Mouse (Mus musculus) forebrain, embryonic 13.5 days (tissue): ENCODE measurements around the gene Pde4d. TPM values are rescaled to one million over a fixed set of nuclear protein-coding genes. Genes with fewer than 3 reads are reported as not detected.
A peak's percentile ranks its signal among the peaks of the same experiment; 100 is the strongest.

Experiments used
- ATAC-seq: fragments of 200-750 bp; cut with Nextera tagmentation; 2 replicates; pipeline ENCODE4 v1.8.0; 2017
- H3K27ac ChIP-seq: fragments of 300-500 bp; sonication (generic); 2 replicates; pipeline ENCODE4 v1.5.1; 2015; ENCODE audit warnings: inconsistent platforms, mild to moderate bottlenecking, moderate library complexity
- H3K27me3 ChIP-seq: fragments of 300-500 bp; sonication (generic); 2 replicates; pipeline ENCODE4 v1.6.1; 2015; ENCODE audit warnings: mild to moderate bottlenecking, inconsistent platforms
- H3K36me3 ChIP-seq: fragments of 300-500 bp; sonication (generic); 2 replicates; pipeline ENCODE4 v1.6.1; 2015; ENCODE audit warnings: mild to moderate bottlenecking, inconsistent platforms; ENCODE audit not compliant: poor library complexity, severe bottlenecking
- H3K4me1 ChIP-seq: fragments of 300-500 bp; sonication (generic); 2 replicates; pipeline ENCODE4 v1.6.1; 2015; ENCODE audit warnings: inconsistent platforms
- H3K4me2 ChIP-seq: fragments of 300-500 bp; sonication (generic); 2 replicates; pipeline ENCODE4 v1.6.1; 2015; ENCODE audit warnings: inconsistent platforms, mild to moderate bottlenecking, moderate library complexity
- H3K4me3 ChIP-seq: fragments of 300-500 bp; sonication (generic); 2 replicates; pipeline ENCODE4 v1.5.1; 2015; ENCODE audit warnings: mild to moderate bottlenecking, inconsistent platforms
- H3K9ac ChIP-seq: fragments of 300-500 bp; sonication (generic); 2 replicates; pipeline ENCODE4 v1.6.1; 2015; ENCODE audit warnings: mild to moderate bottlenecking, inconsistent platforms
- H3K9me3 ChIP-seq: fragments of 300-500 bp; sonication (generic); replicated peaks from 2 replicates; pipeline ENCODE4 v1.6.1; 2016; ENCODE audit warnings: inconsistent platforms
- whole genome bisulfite sequencing: fragments of 180-500 bp; shearing (Covaris S2); methylation state at CpG from one replicate; pipeline ENCODE4 v1.1.7; 2015; 5-methylcytosine and 5-hydroxymethylcytosine counted together
- polyA plus RNA-seq: library from polyadenylated mRNA; unstranded; fragments of >200 nt; fragmentation: Nextera tagmentation; extraction: Ambion mirVana; gene quantifications from 2 replicates; pipeline ENCODE4 v1.2.1, GENCODE M21; 2015

Gene Pde4d
- polyA plus RNA-seq, 1 experiment from 2014 or later: 11.9 TPM

DNA sequence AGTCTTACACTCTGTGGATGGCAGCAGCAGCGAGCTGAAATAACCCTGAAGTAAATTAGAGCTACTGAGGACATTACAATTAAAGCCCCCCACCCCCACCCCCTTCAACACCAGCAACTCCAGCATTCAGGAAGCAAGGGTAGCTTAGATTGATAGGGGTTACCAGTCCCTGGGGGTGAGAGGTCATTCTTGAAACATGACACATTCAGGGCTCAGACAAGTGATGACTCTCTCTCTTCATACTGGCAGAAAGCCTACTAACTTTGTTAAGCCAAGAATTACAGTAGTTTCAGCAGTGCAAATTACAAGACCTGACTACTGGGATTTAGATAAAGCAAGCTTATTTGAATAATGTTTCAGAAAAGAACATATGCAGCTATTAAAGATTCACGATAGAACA lies 455.4 kb downstream of the Pde4d start:
- no peak overlapping the region for H3K4me3 ChIP-seq
- no peaks in the 10 kb centered on the region for H3K4me1 ChIP-seq
- no peaks in the 10 kb centered on the region for H3K36me3 ChIP-seq
- no peak overlapping the region for H3K9ac ChIP-seq
- ATAC-seq: no peak
- no peaks in the 10 kb centered on the region for H3K27me3 ChIP-seq
- H3K9me3 ChIP-seq: no peaks in the 10 kb centered on the region
- no peak overlapping the region for H3K27ac ChIP-seq
- WGBS: 56% methylated on average over 2 of the region's 2 CpGs
- no peak overlapping the region for H3K4me2 ChIP-seq

DNA sequence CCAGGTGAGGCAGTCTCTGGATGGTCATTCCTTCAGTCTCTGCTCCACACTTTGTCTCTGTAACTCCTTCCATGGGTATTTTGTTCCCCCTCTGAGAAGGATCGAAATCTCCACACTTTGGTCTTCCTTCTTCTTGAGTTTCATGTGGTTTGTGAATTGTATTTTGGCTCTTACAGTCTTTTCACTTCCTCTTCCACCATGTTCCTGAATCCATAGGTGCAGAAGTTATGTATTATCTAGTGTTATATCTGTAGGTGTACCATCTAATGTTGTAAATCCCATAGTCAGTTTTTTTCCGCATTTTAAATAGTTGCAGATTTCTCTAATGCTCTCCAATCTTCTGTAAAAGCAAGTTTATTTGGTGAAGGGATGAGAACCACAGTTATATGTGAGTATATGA lies 459.4 kb downstream of the Pde4d start:
- no peaks in the 10 kb centered on the region for H3K4me1 ChIP-seq
- H3K4me3 ChIP-seq: no peak overlapping the region
- H3K4me2 ChIP-seq: no peak overlapping the region
- H3K27ac ChIP-seq: no peak overlapping the region
- no peaks in the 10 kb centered on the region for H3K36me3 ChIP-seq
- H3K9ac ChIP-seq: no peak overlapping the region
- H3K27me3 ChIP-seq: no peaks in the 10 kb centered on the region
- no peak for ATAC-seq
- WGBS: 94% methylated on average over 2 of the region's 2 CpGs
- H3K9me3 ChIP-seq: no peaks in the 10 kb centered on the region

DNA sequence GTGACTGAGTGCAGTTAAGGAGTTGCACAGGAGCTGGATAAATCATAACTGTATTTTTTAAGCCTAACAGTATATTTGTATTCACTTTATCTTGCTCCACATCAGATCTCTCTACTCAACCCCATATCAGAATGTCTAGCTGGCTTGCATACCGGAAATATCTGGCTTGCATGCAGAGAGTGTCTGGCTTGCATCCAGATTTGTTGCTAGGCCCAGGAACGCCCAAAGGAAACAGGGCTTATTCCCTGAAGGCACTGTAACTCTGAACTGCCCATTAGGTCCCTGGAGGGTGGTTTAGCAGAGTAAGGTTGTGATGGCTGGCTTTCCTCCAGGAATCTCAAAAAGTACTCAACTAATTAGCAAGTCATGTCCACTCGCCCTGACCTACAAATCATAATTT lies 464.9 kb downstream of the Pde4d start:
- Histone ChIP-seq H3K9ac (no peak overlapping the region), H3K4me2 (no peak overlapping the region), H3K27ac (no peak overlapping the region), H3K36me3 (no peaks in the 10 kb centered on the region), H3K27me3 (no peaks in the 10 kb centered on the region), H3K4me1 (no peaks in the 10 kb centered on the region), H3K4me3 (no peak overlapping the region), H3K9me3 (no peaks in the 10 kb centered on the region)
- 66% methylated on average over 3 of the region's 3 CpGs for WGBS
- ATAC-seq: no peak

- no peak for ATAC-seq
- Histone ChIP-seq H3K4me1 (no peaks in the 10 kb centered on the region), H3K27ac (no peak overlapping the region), H3K27me3 (no peaks in the 10 kb centered on the region), H3K9ac (no peak overlapping the region), H3K36me3 (no peaks in the 10 kb centered on the region), H3K4me3 (no peak overlapping the region), H3K9me3 (no peaks in the 10 kb centered on the region), H3K4me2 (no peak overlapping the region)
- 82% methylated on average over 4 of the region's 4 CpGs for WGBS
Measured at GRCm38 (mm10) chr13:108921146-108921545, 471.4 kb downstream of the Pde4d start.

DNA sequence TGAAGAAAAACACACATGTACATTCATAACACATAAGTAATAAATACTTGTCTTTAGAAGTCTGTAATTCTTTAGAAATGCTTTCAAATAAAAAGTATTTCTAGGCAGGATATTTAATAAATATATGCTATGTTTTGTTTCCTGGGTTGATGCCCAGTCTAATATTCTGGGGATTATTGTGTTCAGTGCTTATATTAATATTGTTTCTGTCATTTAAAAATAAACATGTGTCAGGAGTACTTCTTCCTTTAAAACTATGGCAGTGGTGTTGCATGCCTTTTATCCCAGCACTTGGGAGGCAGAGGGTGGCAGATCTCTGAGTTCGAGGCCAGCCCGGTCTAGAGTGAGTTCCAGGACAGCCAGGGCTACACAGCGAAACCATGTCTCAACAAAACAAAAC lies 485.1 kb downstream of the Pde4d start:
- no peaks in the 10 kb centered on the region for H3K4me1 ChIP-seq
- 87% methylated on average over 3 of the region's 3 CpGs for WGBS
- no peak overlapping the region for H3K27ac ChIP-seq
- no peak overlapping the region for H3K4me2 ChIP-seq
- H3K27me3 ChIP-seq: no peaks in the 10 kb centered on the region
- no peaks in the 10 kb centered on the region for H3K9me3 ChIP-seq
- H3K4me3 ChIP-seq: no peak overlapping the region
- ATAC-seq: no peak
- no peak overlapping the region for H3K9ac ChIP-seq
- H3K36me3 ChIP-seq: no peaks in the 10 kb centered on the region

- no peak overlapping the region for H3K27ac ChIP-seq
- no peaks in the 10 kb centered on the region for H3K4me1 ChIP-seq
- H3K9me3 ChIP-seq: peaks cover 4% of the 10 kb centered on the region
- no peak overlapping the region for H3K4me2 ChIP-seq
- H3K4me3 ChIP-seq: no peak overlapping the region
- H3K9ac ChIP-seq: no peak overlapping the region
- no peaks in the 10 kb centered on the region for H3K27me3 ChIP-seq
- H3K36me3 ChIP-seq: no peaks in the 10 kb centered on the region
- ATAC-seq: no peak
- 86% methylated on average over 2 of the region's 2 CpGs for WGBS
Measured at GRCm38 (mm10) chr13:108937272-108937671, 487.5 kb downstream of the Pde4d start.

DNA sequence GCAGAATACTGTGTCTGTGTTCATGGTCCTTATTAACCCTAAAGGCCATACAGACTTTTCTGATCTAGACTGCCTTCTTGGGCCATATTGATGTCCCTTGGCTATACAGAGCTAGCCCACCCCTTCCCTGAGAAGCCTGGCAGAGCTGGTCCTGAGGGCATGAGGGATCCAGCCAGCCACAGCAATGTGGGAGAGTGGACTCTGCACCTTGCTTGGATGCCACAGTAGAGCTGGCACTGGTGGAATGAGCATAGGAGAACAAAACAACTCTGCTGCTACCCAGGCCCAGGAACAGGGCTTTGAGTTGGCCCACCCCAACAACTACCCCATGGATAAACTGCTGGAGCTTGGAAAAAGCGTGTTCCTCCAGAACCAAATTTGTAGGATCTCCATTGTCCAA lies 503.2 kb downstream of the Pde4d start:
- 92% methylated on average over 1 of the region's 1 CpGs for WGBS
- Histone ChIP-seq H3K4me3 (no peak overlapping the region), H3K9me3 (no peaks in the 10 kb centered on the region), H3K9ac (no peak overlapping the region), H3K4me2 (no peak overlapping the region), H3K27ac (no peak overlapping the region), H3K27me3 (no peaks in the 10 kb centered on the region), H3K4me1 (no peaks in the 10 kb centered on the region), H3K36me3 (no peaks in the 10 kb centered on the region)
- ATAC-seq: no peak

- no peak overlapping the region for H3K27ac ChIP-seq
- H3K9ac ChIP-seq: no peak overlapping the region
- no peaks in the 10 kb centered on the region for H3K4me1 ChIP-seq
- no peak overlapping the region for H3K4me3 ChIP-seq
- H3K27me3 ChIP-seq: no peaks in the 10 kb centered on the region
- H3K36me3 ChIP-seq: no peaks in the 10 kb centered on the region
- no peaks in the 10 kb centered on the region for H3K9me3 ChIP-seq
- ATAC-seq: no peak
- 84% methylated on average over 4 of the region's 4 CpGs for WGBS
- no peak overlapping the region for H3K4me2 ChIP-seq
Measured at GRCm38 (mm10) chr13:108956059-108956458, 506.3 kb downstream of the Pde4d start.

GRCm38 (mm10) chr13:108964056-108964455 lies 514.3 kb downstream of the Pde4d start:
- no peak for ATAC-seq
- Histone ChIP-seq H3K9me3 (no peaks in the 10 kb centered on the region), H3K4me1 (no peaks in the 10 kb centered on the region), H3K36me3 (no peaks in the 10 kb centered on the region), H3K9ac (no peak overlapping the region), H3K4me3 (no peak overlapping the region), H3K27ac (no peak overlapping the region), H3K4me2 (no peak overlapping the region), H3K27me3 (no peaks in the 10 kb centered on the region)
- WGBS: 88% methylated on average over 2 of the region's 2 CpGs

DNA sequence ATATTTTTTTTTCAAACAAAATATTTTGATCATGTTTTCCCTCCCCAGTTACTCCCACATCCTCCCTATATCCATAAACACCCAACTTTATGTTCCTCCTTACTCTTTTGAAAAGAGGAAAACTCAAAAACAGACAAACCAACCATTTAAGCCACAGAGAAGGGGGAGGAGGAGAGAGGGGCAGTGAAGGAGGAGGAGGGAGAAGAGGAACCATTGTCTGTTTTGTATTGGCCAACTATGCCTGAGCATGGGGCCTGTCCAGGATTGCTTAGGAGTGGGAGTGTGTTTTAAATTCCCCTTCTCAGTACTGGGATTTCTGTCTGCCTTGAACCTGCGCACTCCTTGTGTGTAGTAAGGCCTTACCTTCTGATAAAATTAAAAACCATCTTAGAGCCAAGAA lies 531.4 kb downstream of the Pde4d start:
- H3K4me3 ChIP-seq: no peak overlapping the region
- H3K4me2 ChIP-seq: no peak overlapping the region
- WGBS: 96% methylated on average over 1 of the region's 1 CpGs
- H3K27ac ChIP-seq: no peak overlapping the region
- H3K9ac ChIP-seq: no peak overlapping the region
- no peak for ATAC-seq
- H3K36me3 ChIP-seq: no peaks in the 10 kb centered on the region
- no peaks in the 10 kb centered on the region for H3K27me3 ChIP-seq
- no peaks in the 10 kb centered on the region for H3K9me3 ChIP-seq
- no peaks in the 10 kb centered on the region for H3K4me1 ChIP-seq

DNA sequence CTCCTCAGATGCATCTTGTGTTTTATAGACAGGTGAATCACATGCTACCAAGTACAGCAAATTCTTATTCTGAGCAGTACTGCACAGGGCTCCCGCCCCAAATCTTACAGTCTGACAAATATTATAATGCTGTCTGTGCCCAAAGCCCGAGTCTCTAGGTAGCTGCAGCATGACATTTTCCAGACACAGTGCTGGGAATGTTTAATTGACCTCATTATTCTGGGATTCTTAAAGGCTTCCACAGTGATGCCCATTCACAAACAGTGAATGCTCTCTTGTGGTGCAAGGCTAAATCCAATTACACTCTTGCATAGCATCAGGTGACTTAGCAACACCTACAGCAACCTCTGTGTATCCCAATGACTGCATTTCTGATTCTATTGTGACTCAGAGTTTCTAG lies 549.0 kb downstream of the Pde4d start:
- no peaks in the 10 kb centered on the region for H3K9me3 ChIP-seq
- no peaks in the 10 kb centered on the region for H3K27me3 ChIP-seq
- no peak overlapping the region for H3K4me2 ChIP-seq
- no peak overlapping the region for H3K9ac ChIP-seq
- 25% methylated on average over 2 of the region's 2 CpGs for WGBS
- 0 out of 2 replicates have a peak, but pooled peaks cover 8% of the 10 kb centered on the region for H3K4me1 ChIP-seq
- H3K36me3 ChIP-seq: no peaks in the 10 kb centered on the region
- H3K4me3 ChIP-seq: no peak overlapping the region
- peak; percentile 24; the same call in 1 of the 2 replicates for ATAC-seq
- H3K27ac ChIP-seq: no peak overlapping the region

GRCm38 (mm10) chr13:109024703-109025102 lies 575.0 kb downstream of the Pde4d start:
- H3K9ac ChIP-seq: no peak overlapping the region
- H3K4me2 ChIP-seq: no peak overlapping the region
- ATAC-seq: peak; percentile 27; the same call in 1 of the 2 replicates
- no peaks in the 10 kb centered on the region for H3K36me3 ChIP-seq
- no peak overlapping the region for H3K4me3 ChIP-seq
- no peaks in the 10 kb centered on the region for H3K9me3 ChIP-seq
- H3K4me1 ChIP-seq: no peaks in the 10 kb centered on the region
- no peak overlapping the region for H3K27ac ChIP-seq
- 14% methylated on average over 1 of the region's 1 CpGs for WGBS
- no peaks in the 10 kb centered on the region for H3K27me3 ChIP-seq

GRCm38 (mm10) chr13:109047126-109047525 lies 597.4 kb downstream of the Pde4d start:
- H3K4me2 ChIP-seq: no peak overlapping the region
- 57% methylated on average over 7 of the region's 7 CpGs for WGBS
- ATAC-seq: peak; percentile 30; the same call in 1 of the 2 replicates

More at GRCm38 (mm10) chr13:109047126-109047525, 597.4 kb downstream of the Pde4d start:
- no peaks in the 10 kb centered on the region for H3K9me3 ChIP-seq
- H3K4me1 ChIP-seq: peaks cover 5% of the 10 kb centered on the region; the same call in 1 of the 2 replicates
- H3K36me3 ChIP-seq: no peaks in the 10 kb centered on the region
- no peak overlapping the region for H3K9ac ChIP-seq
- no peak overlapping the region for H3K27ac ChIP-seq
- H3K27me3 ChIP-seq: no peaks in the 10 kb centered on the region
- no peak overlapping the region for H3K4me3 ChIP-seq
